Mouse (Mus musculus): Measurements from ENCODE around the gene Pif1.

Pif1 gene

GRCm38 (mm10) chr9:65641446-65642052, 54.6 kb downstream of the Pif1 start:
- DNase-seq = peak; percentile 22

GRCm38 (mm10) chr9:65642546-65642945, 55.6 kb downstream of the Pif1 start:
- no peak for DNase-seq

GRCm38 (mm10) chr9:65644960-65645359, 58.0 kb downstream of the Pif1 start:
- no peak for DNase-seq
